Mouse (Mus musculus) heart, postnatal 0 days (tissue): ENCODE measurements at regions not wholly inside any gene's neighbourhood (a gene's known extent, or its start where the extent isn't known, plus 50 kb on each side); places are given as distances from the start of the nearest gene placed in this dataset.

ENCODE experiments used
- ATAC-seq: fragments of 200-750 bp; cut with Nextera tagmentation; 2 replicates; pipeline ENCODE4 v1.8.0; 2017; ENCODE audit warnings: low read depth, moderate number of reproducible peaks, moderate library complexity; ENCODE audit not compliant: insufficient read depth
- DNase-seq: peaks from one replicate; pipeline ENCODE4 v3.0.0-alpha.2; 2016; ENCODE audit warnings: low spot score
- H3K27ac ChIP-seq: fragments of 300-500 bp; sonication (generic); 2 replicates; pipeline ENCODE4 v1.5.1; 2014; ENCODE audit warnings: low read depth, mild to moderate bottlenecking
- H3K27me3 ChIP-seq: fragments of 300-500 bp; sonication (generic); 2 replicates; pipeline ENCODE4 v1.6.1; 2014; ENCODE audit warnings: low read length, mixed read lengths; ENCODE audit not compliant: control insufficient read depth, insufficient read depth
- H3K36me3 ChIP-seq: fragments of 300-500 bp; sonication (generic); replicated peaks from 2 replicates; pipeline ENCODE4 v1.6.1; 2014; ENCODE audit warnings: low read length, mixed read lengths; ENCODE audit not compliant: control insufficient read depth, insufficient read depth
- H3K4me1 ChIP-seq: fragments of 300-500 bp; sonication (generic); 2 replicates; pipeline ENCODE4 v1.6.1; 2014; ENCODE audit warnings: antibody characterized with exemption; ENCODE audit not compliant: control insufficient read depth, insufficient read depth
- H3K4me2 ChIP-seq: fragments of 300-500 bp; sonication (generic); 2 replicates; pipeline ENCODE4 v1.6.1; 2014; ENCODE audit warnings: low read depth, mild to moderate bottlenecking, low read length, moderate library complexity
- H3K4me3 ChIP-seq: fragments of 300-500 bp; sonication (generic); 2 replicates; pipeline ENCODE4 v1.5.1; 2014; ENCODE audit warnings: low read depth, low read length
- H3K9ac ChIP-seq: fragments of 300-500 bp; sonication (generic); replicated peaks from 2 replicates; pipeline ENCODE4 v1.6.1; 2014; ENCODE audit warnings: low read depth, low read length, mixed read lengths
- H3K9me3 ChIP-seq: fragments of 300-500 bp; sonication (generic); replicated peaks from 2 replicates; pipeline ENCODE4 v1.6.1; 2016; ENCODE audit warnings: low read length; ENCODE audit not compliant: control insufficient read depth
- CTCF ChIP-seq: IDR thresholded peaks from 2 replicates; pipeline ENCODE4 v1.5.1; 2016; ENCODE audit warnings: antibody characterized with exemption, control low read depth, low read depth
- EP300 ChIP-seq: IDR thresholded peaks from 2 replicates; pipeline ENCODE4 v1.6.1; 2016; ENCODE audit warnings: antibody characterized with exemption, low read depth
- WGBS: fragments of 180-500 bp; shearing (Covaris S2); extraction: QIAGEN DNeasy Blood & Tissue Kit; methylation state at CpG from one replicate; pipeline ENCODE4 v1.1.7; 2014; 5-methylcytosine and 5-hydroxymethylcytosine counted together

GRCm38 (mm10) chr10:30918322-30918988, 75.9 kb upstream of the Hey2 start:
- no peak overlapping the region for H3K4me2 ChIP-seq
- H3K4me3 ChIP-seq: no peak overlapping the region
- DNase-seq: no peak
- no peaks in the 10 kb centered on the region for H3K27me3 ChIP-seq
- no peaks in the 10 kb centered on the region for H3K4me1 ChIP-seq
- no peaks in the 10 kb centered on the region for H3K36me3 ChIP-seq
- no peak for ATAC-seq
- 55% methylated on average over 3 of the region's 3 CpGs for WGBS
- H3K9me3 ChIP-seq: no peaks in the 10 kb centered on the region
- TF ChIP-seq EP300: no peak
- TF ChIP-seq CTCF: no peak
- H3K9ac ChIP-seq: no peak overlapping the region
- H3K27ac ChIP-seq: no peak overlapping the region

GRCm38 (mm10) chr10:30893771-30894170, 51.2 kb upstream of the Hey2 start:
- no peak overlapping the region for H3K27ac ChIP-seq
- TF ChIP-seq CTCF: no peak
- no peak for TF ChIP-seq EP300
- no peak overlapping the region for H3K4me3 ChIP-seq
- H3K9ac ChIP-seq: no peak overlapping the region
- H3K9me3 ChIP-seq: no peaks in the 10 kb centered on the region
- H3K27me3 ChIP-seq: no peaks in the 10 kb centered on the region
- WGBS: 8% methylated on average over 3 of the region's 3 CpGs
- DNase-seq: no peak
- ATAC-seq: no peak
- no peaks in the 10 kb centered on the region for H3K36me3 ChIP-seq
- H3K4me1 ChIP-seq: no peaks in the 10 kb centered on the region
- no peak overlapping the region for H3K4me2 ChIP-seq
